ENCODE assay signal across 18 mouse cellular contexts in genomic region chr14:47066901-47067300, GRCm38 (mm10).
DNase-seq lines count a peak whose midpoint lies in the region; ATAC-seq and TF ChIP-seq lines count a peak whose summit lies in the region.
"Had no signal": no experiment of that assay in that cellular context is flagged by ENCODE, and none has a peak within 500 bp of the region (broad histone marks: within the 10 kb centered on the region; RNA-seq: fewer than 3 reads in every experiment).

No protein-coding gene starts in this region.

- H3K9me3 ChIP-seq in kidney, embryonic 14.5 days (ENCODE audit: control insufficient read depth, low read length) = no peaks in the 10 kb centered on the region
- no peaks in the 10 kb centered on the region for H3K9me3 ChIP-seq in midbrain, embryonic 11.5 days (ENCODE audit: control insufficient read depth, low read length)
- no peaks in the 10 kb centered on the region for H3K9me3 ChIP-seq in midbrain, embryonic 13.5 days
- H3K9me3 ChIP-seq: embryonic facial prominence, embryonic 12.5 days; forebrain, embryonic 15.5 days; heart, embryonic 13.5 days; hindbrain, embryonic 12.5 days had no signal

- H3K27me3 ChIP-seq in kidney, embryonic 14.5 days (ENCODE audit: control insufficient read depth, insufficient read depth, low read length) = no peaks in the 10 kb centered on the region
- H3K27me3 ChIP-seq in midbrain, embryonic 11.5 days (ENCODE audit: control insufficient read depth, insufficient read depth, low read length) = no peaks in the 10 kb centered on the region
- no peaks in the 10 kb centered on the region for H3K27me3 ChIP-seq in midbrain, embryonic 13.5 days
- H3K27me3 ChIP-seq: embryonic facial prominence, embryonic 12.5 days; forebrain, embryonic 15.5 days; heart, embryonic 13.5 days; hindbrain, embryonic 12.5 days had no signal

- H3K36me3 ChIP-seq in kidney, embryonic 14.5 days (ENCODE audit: control insufficient read depth, insufficient read depth, low read length) = no peaks in the 10 kb centered on the region
- H3K36me3 ChIP-seq in midbrain, embryonic 11.5 days (ENCODE audit: control insufficient read depth, insufficient read depth, low read length) = no peaks in the 10 kb centered on the region
- no peaks in the 10 kb centered on the region for H3K36me3 ChIP-seq in midbrain, embryonic 13.5 days
- H3K36me3 ChIP-seq: forebrain, embryonic 15.5 days; hindbrain, embryonic 12.5 days had no signal

- H3K27ac ChIP-seq in kidney, embryonic 14.5 days (ENCODE audit: low read depth, low read length) = no peak overlapping the region
- no peak overlapping the region for H3K27ac ChIP-seq in midbrain, embryonic 11.5 days (ENCODE audit: low read depth, low read length)
- H3K27ac ChIP-seq in midbrain, embryonic 13.5 days = no peak overlapping the region
- H3K27ac ChIP-seq: embryonic facial prominence, embryonic 12.5 days; forebrain, embryonic 15.5 days; heart, embryonic 13.5 days; hindbrain, embryonic 12.5 days had no signal

- H3K9ac ChIP-seq in kidney, embryonic 14.5 days (ENCODE audit: low read depth, low read length) = no peak overlapping the region
- no peak overlapping the region for H3K9ac ChIP-seq in midbrain, embryonic 11.5 days (ENCODE audit: low read length)
- no peak overlapping the region for H3K9ac ChIP-seq in midbrain, embryonic 13.5 days (replicated peaks)
- H3K9ac ChIP-seq: embryonic facial prominence, embryonic 12.5 days; forebrain, embryonic 15.5 days; heart, embryonic 13.5 days; hindbrain, embryonic 12.5 days had no signal

- 79% methylated on average over 5 of the region's 5 CpGs for WGBS in kidney, embryonic 14.5 days
- 86% methylated on average over 5 of the region's 5 CpGs for WGBS in midbrain, embryonic 11.5 days
- WGBS in midbrain, embryonic 13.5 days = 90% methylated on average over 5 of the region's 5 CpGs
- 67% methylated on average over 5 of the region's 5 CpGs for WGBS in lung, adult 2 months

- DNase-seq in kidney, adult 11 months = peak; percentile 28
- DNase-seq in midbrain, embryonic 11.5 days (ENCODE audit: low spot score, missing footprints) = peak; percentile 56
- peak; percentile 51 for DNase-seq in kidney, postnatal 14 days
- no peak for DNase-seq in cerebellum, postnatal 10 days
- no peak for DNase-seq in lung, adult 2 months
- DNase-seq: adrenal gland, postnatal 10 days; cerebellum, adult 11 months; cerebellum, adult 8-10 months; cerebellum, postnatal 25 days; gastrocnemius, postnatal 36 days; heart, adult 11 months; heart, postnatal 4 days had no signal

- H3K4me2 ChIP-seq in kidney, embryonic 14.5 days (replicated peaks; ENCODE audit: low read depth, low read length) = no peak overlapping the region
- H3K4me2 ChIP-seq in midbrain, embryonic 11.5 days = no peak overlapping the region
- no peak overlapping the region for H3K4me2 ChIP-seq in midbrain, embryonic 13.5 days (replicated peaks)
- H3K4me2 ChIP-seq: embryonic facial prominence, embryonic 12.5 days; forebrain, embryonic 15.5 days; heart, embryonic 13.5 days; hindbrain, embryonic 12.5 days had no signal

- H3K4me3 ChIP-seq in kidney, embryonic 14.5 days (ENCODE audit: low read length) = no peak overlapping the region
- no peak overlapping the region for H3K4me3 ChIP-seq in midbrain, embryonic 11.5 days (ENCODE audit: low read depth, low read length)
- no peak overlapping the region for H3K4me3 ChIP-seq in midbrain, embryonic 13.5 days (replicated peaks)
- H3K4me3 ChIP-seq in lung, adult 2 months (replicated peaks; ENCODE audit: extremely low read depth, low read depth, low read length) = no peak overlapping the region
- H3K4me3 ChIP-seq: embryonic facial prominence, embryonic 12.5 days; forebrain, embryonic 15.5 days; heart, embryonic 13.5 days; hindbrain, embryonic 12.5 days had no signal

- no peak for TF ChIP-seq CTCF in lung, adult 2 months (IDR thresholded peaks at IDR 0.05; ENCODE audit: insufficient read depth, low read length)

- TF ChIP-seq POLR2A in lung, adult 2 months (IDR thresholded peaks at IDR 0.05; ENCODE audit: borderline replicate concordance, extremely low read depth, low read depth, low read length) = no peak

- no peaks in the 10 kb centered on the region for H3K4me1 ChIP-seq in kidney, embryonic 14.5 days (ENCODE audit: control insufficient read depth, insufficient read depth, low read length)
- no peaks in the 10 kb centered on the region for H3K4me1 ChIP-seq in midbrain, embryonic 11.5 days (ENCODE audit: control insufficient read depth, insufficient read depth, low read length)
- H3K4me1 ChIP-seq in midbrain, embryonic 13.5 days (replicated peaks) = no peaks in the 10 kb centered on the region
- H3K4me1 ChIP-seq in lung, adult 2 months (ENCODE audit: control insufficient read depth, insufficient read depth, low read length) = no peaks in the 10 kb centered on the region
- H3K4me1 ChIP-seq: embryonic facial prominence, embryonic 12.5 days; forebrain, embryonic 15.5 days had no signal

- ATAC-seq in kidney, embryonic 14.5 days (ENCODE audit: low FRiP score, low TSS enrichment) = no peak
- no peak for ATAC-seq in midbrain, embryonic 11.5 days (ENCODE audit: low FRiP score)
- no peak for ATAC-seq in midbrain, embryonic 13.5 days
- ATAC-seq: forebrain, embryonic 15.5 days had no signal

Comparison
In these comparisons a context has a peak if more than half of its experiments do, and no peak if none do; other contexts are left out.
1. DNase-seq: peak in kidney, adult 11 months (single experiment), midbrain, embryonic 11.5 days (single experiment) and kidney, postnatal 14 days (single experiment); none in cerebellum, postnatal 10 days (0 of 2) and lung, adult 2 months (single experiment).